Mouse (Mus musculus) embryonic facial prominence, embryonic 12.5 days (tissue): ENCODE data around the gene Ncdn. TPM values are rescaled to one million over a fixed set of nuclear protein-coding genes. Genes with fewer than 3 reads are reported as not detected.

Experiments
- ATAC-seq: fragments of 200-750 bp; cut with Nextera tagmentation; 2 replicates; pipeline ENCODE4 v1.8.0; 2017; ENCODE audit not compliant: insufficient number of reproducible peaks, insufficient read depth, low FRiP score, low TSS enrichment
- H3K27ac ChIP-seq: fragments of 300-500 bp; sonication (generic); 2 replicates; pipeline ENCODE4 v1.5.1; 2016; ENCODE audit warnings: mild to moderate bottlenecking
- H3K27me3 ChIP-seq: fragments of 300-500 bp; sonication (generic); 2 replicates; pipeline ENCODE4 v1.6.1; 2016; ENCODE audit warnings: mild to moderate bottlenecking, moderate library complexity
- H3K36me3 ChIP-seq: fragments of 300-500 bp; sonication (generic); 2 replicates; pipeline ENCODE4 v1.6.1; 2016; ENCODE audit warnings: mild to moderate bottlenecking
- H3K4me1 ChIP-seq: fragments of 300-500 bp; sonication (generic); 2 replicates; pipeline ENCODE4 v1.6.1; 2016
- H3K4me2 ChIP-seq: fragments of 300-500 bp; sonication (generic); replicated peaks from 2 replicates; pipeline ENCODE4 v1.6.1; 2016; ENCODE audit warnings: mild to moderate bottlenecking, moderate library complexity
- H3K4me3 ChIP-seq: fragments of 300-500 bp; sonication (generic); 2 replicates; pipeline ENCODE4 v1.5.1; 2016; ENCODE audit warnings: mild to moderate bottlenecking
- H3K9ac ChIP-seq: fragments of 300-500 bp; sonication (generic); 2 replicates; pipeline ENCODE4 v1.6.1; 2016; ENCODE audit warnings: mild to moderate bottlenecking, moderate library complexity
- H3K9me3 ChIP-seq: fragments of 300-500 bp; sonication (generic); 2 replicates; pipeline ENCODE4 v1.6.1; 2016; ENCODE audit warnings: mild to moderate bottlenecking, moderate library complexity
- WGBS: fragments of 180-500 bp; shearing (Covaris S2); methylation state at CpG from one replicate; pipeline ENCODE4 v1.1.7; 2016; 5-methylcytosine and 5-hydroxymethylcytosine counted together
- polyA plus RNA-seq: library from polyadenylated mRNA; unstranded; fragments of >200 nt; fragmentation: Nextera tagmentation; extraction: Ambion mirVana; gene quantifications from 2 replicates; pipeline ENCODE4 v1.2.1, GENCODE M21; 2016

Gene Ncdn
- polyA plus RNA-seq, result 35.2 and 37.2 TPM in 2 replicates

GRCm38 (mm10) chr4:126753268-126754230, at the start of gene Ncdn, which contains the start of gene AU040320:
TSS of gene Ncdn (minus strand) at chr4:126753438.
TSS of gene AU040320 (plus strand) at chr4:126753544.
- peaks cover 21% of the 10 kb centered on the region for H3K36me3 ChIP-seq
- peak within 1 kb of the TSS; percentile 80 for H3K9ac ChIP-seq
- H3K4me3 ChIP-seq, result peak within 1 kb of the TSS; percentile 94
- H3K27me3 ChIP-seq, result no peaks in the 10 kb centered on the region
- WGBS, result under 1% methylated on average over 69 of the region's 71 CpGs
- peaks cover 28% of the 10 kb centered on the region for H3K4me1 ChIP-seq
- ATAC-seq, result peak; percentile 99
- H3K27ac ChIP-seq, result peak within 1 kb of the TSS; percentile 94
- no peaks in the 10 kb centered on the region for H3K9me3 ChIP-seq
- H3K4me2 ChIP-seq, result peak within 1 kb of the TSS; percentile 99

GRCm38 (mm10) chr4:126802174-126802573, 48.9 kb upstream of the Ncdn start:
- Histone ChIP-seq H3K9me3 (no peaks in the 10 kb centered on the region), H3K4me3 (no peak overlapping the region), H3K36me3 (0 out of 2 replicates have a peak, but pooled peaks cover 4% of the 10 kb centered on the region), H3K4me1 (no peaks in the 10 kb centered on the region), H3K9ac (no peak overlapping the region), H3K4me2 (no peak overlapping the region), H3K27me3 (no peaks in the 10 kb centered on the region), H3K27ac (no peak overlapping the region)
- 94% methylated on average over 8 of the region's 8 CpGs for WGBS
- ATAC-seq, result no peak

DNA sequence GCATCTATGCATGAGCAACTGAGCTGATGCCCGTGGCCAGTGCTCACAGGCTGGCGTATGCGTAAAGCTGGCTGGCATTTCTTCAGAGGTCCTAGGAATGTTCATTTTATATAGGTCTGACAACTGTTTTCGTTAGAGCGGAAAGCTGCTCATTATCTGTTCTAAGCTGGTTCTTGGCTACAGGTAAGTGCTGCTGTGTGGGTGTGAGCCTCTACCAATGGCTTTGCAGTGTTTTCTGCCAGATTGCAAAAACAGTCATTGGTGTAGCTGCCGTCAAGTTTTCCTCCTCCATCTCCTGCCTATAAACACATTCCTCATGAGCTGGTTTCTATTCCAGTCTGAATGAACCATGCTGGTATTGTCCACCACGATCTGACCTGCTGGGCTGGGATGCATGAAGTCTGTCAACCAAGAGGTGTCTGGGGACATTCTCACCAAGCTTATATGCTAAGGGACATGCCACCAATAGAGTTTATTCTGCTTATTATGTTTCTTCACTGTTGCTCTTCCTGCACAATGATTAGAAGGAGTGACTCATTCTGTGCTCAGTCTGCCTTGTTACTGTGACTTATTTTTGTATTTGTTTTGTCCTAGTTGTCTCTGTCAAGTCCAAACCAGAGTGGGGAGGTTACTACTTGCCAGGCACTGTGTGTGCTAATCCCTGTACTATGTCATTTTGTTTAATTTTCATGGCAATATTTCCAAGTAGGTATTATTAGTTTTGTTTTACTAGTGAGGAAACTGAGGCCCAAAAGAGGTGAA, 39.3 kb upstream of the Ncdn start:
- WGBS, result 89% methylated on average over 7 of the region's 7 CpGs
- Histone ChIP-seq H3K36me3 (peaks cover 20% of the 10 kb centered on the region), H3K27me3 (no peaks in the 10 kb centered on the region), H3K9me3 (no peaks in the 10 kb centered on the region), H3K9ac (no peak overlapping the region), H3K4me2 (no peak overlapping the region), H3K27ac (no peak overlapping the region), H3K4me3 (no peak overlapping the region), H3K4me1 (no peaks in the 10 kb centered on the region)
- ATAC-seq, result no peak

- Histone ChIP-seq H3K36me3 (no peaks in the 10 kb centered on the region), H3K27ac (no peak overlapping the region), H3K9ac (no peak overlapping the region), H3K4me2 (no peak overlapping the region), H3K9me3 (no peaks in the 10 kb centered on the region), H3K4me3 (no peak overlapping the region), H3K4me1 (peaks cover 18% of the 10 kb centered on the region), H3K27me3 (no peaks in the 10 kb centered on the region)
- WGBS, result 76% methylated on average over 8 of the region's 8 CpGs
- ATAC-seq, result no peak
These were observed 29.8 kb upstream of the Ncdn start for GRCm38 (mm10) chr4:126782996-126783395.

- Histone ChIP-seq H3K4me2 (no peak overlapping the region), H3K9ac (no peak overlapping the region), H3K27ac (no peak overlapping the region), H3K36me3 (no peaks in the 10 kb centered on the region), H3K9me3 (no peaks in the 10 kb centered on the region), H3K4me1 (peaks cover 18% of the 10 kb centered on the region), H3K4me3 (no peak overlapping the region), H3K27me3 (no peaks in the 10 kb centered on the region)
- WGBS, result 79% methylated on average over 8 of the region's 8 CpGs
- no peak for ATAC-seq
These were observed 29.3 kb upstream of the Ncdn start for GRCm38 (mm10) chr4:126782512-126782911.

DNA sequence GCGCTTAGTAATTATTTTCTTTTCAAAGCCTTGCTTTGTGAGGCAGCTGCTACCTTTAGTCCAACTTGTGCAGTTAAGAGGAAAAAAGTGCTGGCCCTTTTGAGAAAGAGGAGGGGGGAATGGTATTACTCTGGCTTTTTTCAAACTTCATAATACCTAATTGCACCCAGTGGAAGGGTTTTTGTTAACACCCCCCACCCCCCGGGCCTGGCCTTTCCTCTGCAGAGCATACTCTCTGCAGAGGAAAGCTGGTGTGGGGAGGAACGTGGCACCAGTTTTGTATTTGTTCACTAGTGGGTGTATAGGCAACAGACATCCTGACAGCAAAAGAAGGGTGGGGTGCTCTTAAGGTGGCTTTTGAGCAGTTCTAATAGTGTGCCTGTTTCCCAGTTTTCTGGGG, 28.6 kb upstream of the Ncdn start:
- no peaks in the 10 kb centered on the region for H3K9me3 ChIP-seq
- no peak overlapping the region for H3K9ac ChIP-seq
- WGBS, result 60% methylated on average over 3 of the region's 3 CpGs
- H3K27me3 ChIP-seq, result no peaks in the 10 kb centered on the region
- H3K4me1 ChIP-seq, result peaks cover 18% of the 10 kb centered on the region
- no peak overlapping the region for H3K4me3 ChIP-seq
- H3K36me3 ChIP-seq, result no peaks in the 10 kb centered on the region
- no peak overlapping the region for H3K27ac ChIP-seq
- no peak for ATAC-seq
- no peak overlapping the region for H3K4me2 ChIP-seq

DNA sequence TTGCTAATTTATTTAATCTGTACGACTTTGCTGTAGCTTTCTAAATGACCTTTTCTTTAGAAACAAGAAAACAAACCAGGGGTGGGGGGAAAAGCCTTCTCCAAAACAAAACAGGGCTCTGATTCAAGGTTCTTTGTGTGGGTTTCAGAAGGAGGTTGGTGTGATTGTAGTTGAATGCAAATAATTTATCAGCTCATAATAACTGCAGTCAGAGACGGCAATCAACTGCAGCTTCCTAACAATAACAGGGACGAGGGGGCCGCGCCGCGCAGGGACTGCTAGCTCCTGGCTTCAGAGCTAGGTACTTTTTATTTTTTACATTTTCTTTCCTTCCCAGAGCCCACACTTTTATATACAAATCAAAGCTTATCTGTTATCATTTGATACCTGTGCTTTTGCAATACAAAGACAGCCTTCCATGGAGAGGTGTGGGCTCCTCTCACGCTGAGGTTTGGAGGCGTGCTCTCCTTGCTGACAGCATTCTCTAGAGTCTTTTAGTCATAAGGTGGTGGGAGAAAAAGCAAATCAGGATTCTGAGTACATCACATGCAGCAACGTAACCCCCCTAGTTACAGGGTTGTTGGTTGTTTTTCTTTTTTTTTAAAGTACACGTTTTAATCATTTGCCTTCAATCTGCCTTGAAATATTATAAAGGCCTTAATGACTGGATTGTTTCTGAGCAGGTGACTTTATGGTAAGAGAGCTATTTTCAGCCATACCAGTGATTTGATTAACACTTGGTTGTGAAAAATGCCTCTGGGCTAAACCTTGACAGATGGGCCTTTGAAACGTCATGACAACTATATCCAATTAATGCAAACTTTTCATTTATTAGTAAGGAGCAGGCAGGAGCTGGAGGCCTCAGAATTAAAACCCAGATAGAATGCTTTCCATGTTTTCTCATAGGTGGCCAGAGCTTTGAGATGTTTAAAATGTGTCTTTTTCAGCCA, 26.9 kb upstream of the Ncdn start:
- 66% methylated on average over 12 of the region's 12 CpGs for WGBS
- Histone ChIP-seq H3K36me3 (no peaks in the 10 kb centered on the region), H3K4me2 (no peak overlapping the region), H3K27ac (no peak overlapping the region), H3K4me3 (no peak overlapping the region), H3K27me3 (no peaks in the 10 kb centered on the region), H3K9ac (no peak overlapping the region), H3K9me3 (no peaks in the 10 kb centered on the region), H3K4me1 (peaks cover 18% of the 10 kb centered on the region)
- no peak for ATAC-seq

DNA sequence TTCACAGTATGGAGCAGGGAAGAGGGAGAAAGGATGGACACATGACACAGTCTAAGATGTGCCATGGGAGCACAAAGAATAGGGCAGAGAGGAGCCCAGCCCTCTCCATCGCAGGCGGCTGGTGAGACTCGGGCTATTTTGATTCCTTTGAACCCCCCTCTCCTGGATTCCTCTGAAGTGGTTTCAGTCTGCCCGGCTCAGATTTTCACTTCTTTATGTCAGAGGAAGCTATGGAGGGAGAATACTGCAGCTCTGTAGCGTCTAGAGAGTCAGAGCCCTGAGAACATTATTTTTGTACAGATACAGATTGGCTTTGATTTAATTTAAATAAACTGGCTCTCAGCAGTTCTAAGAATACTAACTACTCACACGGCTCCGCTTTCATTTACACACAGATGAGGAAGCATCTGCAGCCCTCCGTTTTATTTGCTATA, 25.9 kb upstream of the Ncdn start:
- Histone ChIP-seq H3K27ac (peak overlapping the region; percentile 41), H3K9me3 (no peaks in the 10 kb centered on the region), H3K36me3 (no peaks in the 10 kb centered on the region), H3K9ac (no peak overlapping the region), H3K27me3 (no peaks in the 10 kb centered on the region), H3K4me3 (no peak overlapping the region), H3K4me1 (peaks cover 18% of the 10 kb centered on the region), H3K4me2 (no peak overlapping the region)
- 41% methylated on average over 8 of the region's 8 CpGs for WGBS
- no peak for ATAC-seq

GRCm38 (mm10) chr4:126775182-126775581, 21.9 kb upstream of the Ncdn start:
- no peak for ATAC-seq
- Histone ChIP-seq H3K9ac (no peak overlapping the region), H3K27me3 (no peaks in the 10 kb centered on the region), H3K27ac (no peak overlapping the region), H3K4me2 (no peak overlapping the region), H3K9me3 (no peaks in the 10 kb centered on the region), H3K4me1 (peaks cover 9% of the 10 kb centered on the region; the same call in 1 of the 2 replicates), H3K36me3 (peaks cover 5% of the 10 kb centered on the region; the same call in 1 of the 2 replicates), H3K4me3 (no peak overlapping the region)
- 72% methylated on average over 1 of the region's 1 CpGs for WGBS

DNA sequence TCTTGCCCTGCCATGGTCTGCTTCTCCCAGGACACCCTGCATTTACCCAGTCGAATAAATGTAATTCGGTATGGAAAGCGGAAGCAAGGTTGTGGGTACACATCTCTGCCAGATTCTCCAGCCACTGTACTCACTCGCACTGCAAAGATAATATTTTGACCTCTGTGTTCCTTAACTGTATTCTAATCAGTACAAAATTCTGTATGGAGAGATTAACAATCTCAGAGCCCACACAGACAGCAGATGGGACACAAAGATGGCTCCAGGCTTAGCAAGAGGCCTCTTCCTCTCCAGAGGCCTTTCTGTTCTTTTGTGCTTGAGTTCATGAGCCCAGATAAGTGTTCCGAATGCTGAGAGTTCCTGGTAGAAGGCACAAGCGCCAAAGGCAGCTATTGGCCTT, 20.6 kb upstream of the Ncdn start:
- Histone ChIP-seq H3K27me3 (no peaks in the 10 kb centered on the region), H3K4me2 (no peak overlapping the region), H3K9ac (no peak overlapping the region), H3K4me3 (no peak overlapping the region), H3K4me1 (peaks cover 4% of the 10 kb centered on the region; the same call in 1 of the 2 replicates), H3K36me3 (peaks cover 5% of the 10 kb centered on the region; the same call in 1 of the 2 replicates), H3K9me3 (no peaks in the 10 kb centered on the region), H3K27ac (no peak overlapping the region)
- 93% methylated on average over 6 of the region's 6 CpGs for WGBS
- no peak for ATAC-seq

DNA sequence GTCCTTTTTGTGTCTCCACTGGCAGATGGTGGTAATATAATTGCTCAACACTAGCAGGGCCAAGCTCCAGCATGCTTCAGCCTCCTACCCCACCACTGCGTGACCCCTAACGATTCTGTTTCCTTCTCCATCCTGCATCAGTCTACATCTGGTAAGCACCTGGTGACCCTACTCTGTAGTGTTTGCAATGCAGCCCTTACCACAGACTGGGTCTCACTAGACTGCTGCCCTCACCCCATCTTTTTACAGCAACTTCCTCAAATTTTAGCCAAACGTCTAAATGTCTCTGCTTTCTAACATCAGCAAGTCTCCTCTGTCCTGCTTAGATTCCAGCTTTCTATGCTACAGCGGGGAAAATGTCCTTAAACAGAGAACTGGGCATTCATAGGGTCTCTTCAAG, 17.6 kb upstream of the Ncdn start:
- Histone ChIP-seq H3K9me3 (no peaks in the 10 kb centered on the region), H3K4me3 (no peak overlapping the region), H3K27ac (no peak overlapping the region), H3K4me2 (no peak overlapping the region), H3K27me3 (no peaks in the 10 kb centered on the region), H3K4me1 (no peaks in the 10 kb centered on the region), H3K36me3 (peaks cover 5% of the 10 kb centered on the region; the same call in 1 of the 2 replicates), H3K9ac (no peak overlapping the region)
- WGBS, result 65% methylated on average over 4 of the region's 4 CpGs
- ATAC-seq, result no peak
